Mouse (Mus musculus): ENCODE measurements around the gene Psmd11.

- no peak for TF ChIP-seq CTCF (IDR thresholded peaks at IDR 0.05; ENCODE audit: low read depth, low read length)
- no peak for TF ChIP-seq TAL1 (conservative IDR thresholded peaks at IDR 0.05; ENCODE audit: low read depth, low read length)
- no peak for TF ChIP-seq GATA2 (IDR thresholded peaks at IDR 0.05; ENCODE audit: borderline replicate concordance, low read depth, low read length)
These were observed 45.8 kb downstream of the Psmd11 start for GRCm38 (mm10) chr11:80474175-80474691.

All from G1E (cell line).